Mouse (Mus musculus) CH12.LX (cell line): ENCODE measurements around the gene Gm49450. TPM values are rescaled to one million over a fixed set of nuclear protein-coding genes. Genes with fewer than 3 reads are reported as not detected.

Experiments used
- DNase-seq: peaks from one replicate; pipeline ENCODE4 v3.0.0-alpha.2; 2013; ENCODE audit errors: extremely low read depth
- H3K27ac ChIP-seq: 2 replicates; pipeline ENCODE4 v1.5.1; 2012; ENCODE audit warnings: low read depth, mild to moderate bottlenecking, control low read depth, moderate library complexity; ENCODE audit not compliant: insufficient read depth
- H3K27me3 ChIP-seq: replicated peaks from 2 replicates; pipeline ENCODE3; 2012; ENCODE audit warnings: inconsistent platforms
- H3K36me3 ChIP-seq, 2 experiments: replicated peaks in 1 of 2; 2 replicates each; pipeline versions ENCODE3 to v1.6.1; 2012; ENCODE audit warnings: inconsistent platforms in 1 of 2, low read length in 1 of 2, mild to moderate bottlenecking in 1 of 2, mixed read lengths in 1 of 2, moderate library complexity in 1 of 2; ENCODE audit not compliant: control insufficient read depth in 1 of 2, insufficient read depth in 1 of 2
- H3K4me1 ChIP-seq, 2 experiments: 2 replicates each; pipeline ENCODE4 v1.6.1; 2012; ENCODE audit warnings: inconsistent platforms in 1 of 2, moderate library complexity in 1 of 2; ENCODE audit not compliant: insufficient read depth in 2 of 2, control insufficient read depth in 1 of 2
- H3K4me2 ChIP-seq: 2 replicates; pipeline ENCODE4 v1.6.1; 2012; ENCODE audit warnings: low read depth, mild to moderate bottlenecking, control low read depth; ENCODE audit not compliant: poor library complexity, insufficient read depth, severe bottlenecking
- H3K4me3 ChIP-seq, 3 experiments: fragments of 150-350 bp in 1 of 3; sonication (generic) in 1 of 3; replicated peaks in 1 of 3; 2 replicates each; pipeline versions ENCODE3 to v1.5.1; 2011 to 2012; ENCODE audit warnings: low read depth in 2 of 3, low read length in 2 of 3, mild to moderate bottlenecking in 2 of 3, moderate library complexity in 2 of 3, control low read depth in 1 of 3, improper control_type of control experiment in 1 of 3, inconsistent platforms in 1 of 3, mixed read lengths in 1 of 3; ENCODE audit not compliant: poor library complexity in 1 of 3
- H3K79me2 ChIP-seq: replicated peaks from 2 replicates; pipeline ENCODE4 v1.6.1; 2012; ENCODE audit warnings: mild to moderate bottlenecking, moderate library complexity; ENCODE audit not compliant: control insufficient read depth, poor library complexity, insufficient read depth, severe bottlenecking; ENCODE audit errors: extremely low read depth
- H3K9ac ChIP-seq: 2 replicates; pipeline ENCODE4 v1.6.1; 2012; ENCODE audit warnings: low read depth, mild to moderate bottlenecking, control low read depth, moderate library complexity; ENCODE audit not compliant: insufficient read depth
- H3K9me3 ChIP-seq: replicated peaks from 2 replicates; pipeline ENCODE3; 2012; ENCODE audit warnings: low read length, inconsistent platforms, mixed read lengths
- BHLHE40 ChIP-seq: IDR thresholded peaks from 2 replicates; pipeline ENCODE4 v1.6.1; 2011; ENCODE audit warnings: mild to moderate bottlenecking, low read depth, low read length, improper control_type of control experiment
- CHD1 ChIP-seq: IDR thresholded peaks from 2 replicates; pipeline ENCODE4 v1.6.1; 2012; ENCODE audit warnings: low read depth, low read length, improper control_type of control experiment, inconsistent platforms
- CHD2 ChIP-seq: IDR thresholded peaks from 2 replicates; pipeline ENCODE4 v1.6.1; 2011; ENCODE audit warnings: low read length, improper control_type of control experiment
- CTCF ChIP-seq, 2 experiments: IDR thresholded peaks in 1 of 2; conservative IDR thresholded peaks in 1 of 2; 2 replicates each; pipeline ENCODE4 v1.5.1; 2011 to 2012; ENCODE audit warnings: low read depth in 2 of 2, low read length in 2 of 2, improper control_type of control experiment in 1 of 2, inconsistent platforms in 1 of 2, mild to moderate bottlenecking in 1 of 2, moderate library complexity in 1 of 2
- EP300 ChIP-seq: IDR thresholded peaks from 2 replicates; pipeline ENCODE4 v1.6.1; 2011; ENCODE audit warnings: low read length, improper control_type of control experiment
- GABPA ChIP-seq: IDR thresholded peaks from 2 replicates; pipeline ENCODE4 v1.6.1; 2012; ENCODE audit warnings: low read depth, low read length, improper control_type of control experiment, inconsistent platforms; ENCODE audit not compliant: insufficient replicate concordance
- JUN ChIP-seq: IDR thresholded peaks from 2 replicates; pipeline ENCODE4 v1.6.1; 2011; ENCODE audit warnings: low read depth, mild to moderate bottlenecking, low read length, improper control_type of control experiment, moderate library complexity; ENCODE audit not compliant: insufficient read depth
- JUND ChIP-seq: conservative IDR thresholded peaks from 2 replicates; pipeline ENCODE4 v1.6.1; 2011; ENCODE audit warnings: low read depth, low read length, improper control_type of control experiment
- KAT2A ChIP-seq: IDR thresholded peaks from 2 replicates; pipeline ENCODE4 v1.6.1; 2012; ENCODE audit warnings: low read length, improper control_type of control experiment, inconsistent platforms; ENCODE audit not compliant: insufficient replicate concordance
- MAFK ChIP-seq: IDR thresholded peaks from 2 replicates; pipeline ENCODE4 v1.6.1; 2011; ENCODE audit warnings: low read length, improper control_type of control experiment; ENCODE audit not compliant: insufficient replicate concordance
- MAX ChIP-seq: IDR thresholded peaks from 2 replicates; pipeline ENCODE4 v1.6.1; 2011; ENCODE audit warnings: low read length, improper control_type of control experiment
- MAZ ChIP-seq: IDR thresholded peaks from 2 replicates; pipeline ENCODE4 v1.6.1; 2012; ENCODE audit warnings: low read depth, mild to moderate bottlenecking, inconsistent platforms, low read length, improper control_type of control experiment, moderate library complexity
- MEF2A ChIP-seq: IDR thresholded peaks from 2 replicates; pipeline ENCODE4 v1.6.1; 2014; ENCODE audit warnings: low read depth, mild to moderate bottlenecking, inconsistent platforms, low read length, improper control_type of control experiment, borderline replicate concordance
- MXI1 ChIP-seq: IDR thresholded peaks from 2 replicates; pipeline ENCODE4 v1.6.1; 2011; ENCODE audit warnings: mild to moderate bottlenecking, low read depth, low read length, improper control_type of control experiment
- NELFE ChIP-seq: IDR thresholded peaks from 2 replicates; pipeline ENCODE4 v1.6.1; 2011; ENCODE audit warnings: low read depth, low read length, improper control_type of control experiment
- POLR2AphosphoS2 ChIP-seq: IDR thresholded peaks from 2 replicates; pipeline ENCODE4 v1.6.1; 2011; ENCODE audit warnings: low read depth, low read length, improper control_type of control experiment
- RAD21 ChIP-seq: IDR thresholded peaks from 2 replicates; pipeline ENCODE4 v1.6.1; 2011; ENCODE audit warnings: low read depth, mild to moderate bottlenecking, low read length, improper control_type of control experiment, moderate library complexity
- RCOR1 ChIP-seq: conservative IDR thresholded peaks from 2 replicates; pipeline ENCODE4 v1.6.1; 2012; ENCODE audit warnings: low read depth, mild to moderate bottlenecking, inconsistent platforms, low read length, improper control_type of control experiment
- SMC3 ChIP-seq: IDR thresholded peaks from 2 replicates; pipeline ENCODE4 v1.6.1; 2011; ENCODE audit warnings: low read depth, low read length, improper control_type of control experiment
- TCF12 ChIP-seq: IDR thresholded peaks from 2 replicates; pipeline ENCODE4 v1.6.1; 2014; ENCODE audit warnings: low read depth, mild to moderate bottlenecking, inconsistent platforms, low read length, improper control_type of control experiment
- USF1 ChIP-seq: IDR thresholded peaks from 2 replicates; pipeline ENCODE4 v1.6.1; 2014; ENCODE audit warnings: low read depth, mild to moderate bottlenecking, inconsistent platforms, low read length, improper control_type of control experiment
- ZC3H11A ChIP-seq: IDR thresholded peaks from 2 replicates; pipeline ENCODE4 v1.6.1; 2012; ENCODE audit warnings: low read depth, mild to moderate bottlenecking, inconsistent platforms, low read length, improper control_type of control experiment
- ZKSCAN1 ChIP-seq: IDR thresholded peaks from 2 replicates; pipeline ENCODE4 v1.6.1; 2012; ENCODE audit warnings: low read depth, inconsistent platforms, low read length, improper control_type of control experiment, borderline replicate concordance
- ZMIZ1 ChIP-seq: IDR thresholded peaks from 2 replicates; pipeline ENCODE4 v1.6.1; 2012; ENCODE audit warnings: low read depth, mild to moderate bottlenecking, inconsistent platforms, low read length, improper control_type of control experiment
- dilution Hi-C: fragments of 300-500 bp; cut with MboI; formaldehyde crosslinking; loops from 2 replicates; pipeline ENCODE4 v1.14.3; 2020; ENCODE audit warnings: low sequenced_read_pairs; ENCODE audit not compliant: extremely low pct_unique_long_range_greater_than_20kb, extremely low pct_ligation_motif_present
- in situ Hi-C: fragments of 300-500 bp; cut with MboI; formaldehyde crosslinking; loops from 3 replicates; pipeline ENCODE4 v1.14.3; 2019; ENCODE audit warnings: low sequenced_read_pairs, low pct_ligation_motif_present, low pct_unique_long_range_greater_than_20kb, mixed read lengths
- polyA plus RNA-seq: library from polyadenylated mRNA; unstranded; fragments of >175 nt; gene quantifications from 2 replicates; pipeline ENCODE4 v1.2.1, GENCODE M21; 2012; ENCODE audit warnings: low read depth; ENCODE audit not compliant: insufficient read length
- total RNA-seq, 2 experiments: library from RNA; depleted of rRNA; stranded (reverse); fragments of 300-350 nt in 1 of 2; fragments of >200 nt in 1 of 2; gene quantifications; 2 replicates each; pipeline ENCODE4 v1.2.3; 2012 to 2014

Gm49450 gene
- total and polyA plus RNA-seq, 3 experiments: 0.38 to 125 (median 4.7) TPM

GRCm38 (mm10) chr15:98948382-98948781, 5.0 kb downstream of the Gm49450 start:
- Histone ChIP-seq H3K9me3 (no peaks in the 10 kb centered on the region), H3K4me1 (peaks cover 3 to 8% of the 10 kb centered on the region in 2 experiments; a peak in 3 of 4 replicates), H3K4me2 (no peak overlapping the region), H3K79me2 (peaks cover 6% of the 10 kb centered on the region; the same call in 1 of the 2 replicates), H3K36me3 (peaks cover 8 to 27% of the 10 kb centered on the region in 2 experiments), H3K27me3 (no peaks in the 10 kb centered on the region), H3K27ac (no peak overlapping the region), H3K4me3 (no peak overlapping the region), H3K9ac (no peak overlapping the region)
- in situ Hi-C loops (loop anchor here (25.0 kb wide), 2 partner anchors 1286 to 1361 kb away; no protein-coding TSS in a partner anchor), dilution Hi-C loops (no loop called here)
- DNase-seq: no peak
- TF ChIP-seq MAFK (no peak), MXI1 (no peak), GABPA (no peak), TCF12 (no peak), USF1 (no peak), NELFE (no peak), KAT2A (no peak), SMC3 (no peak), CHD1 (no peak)

GRCm38 (mm10) chr15:98947884-98948283, 5.5 kb downstream of the Gm49450 start:
- Histone ChIP-seq H3K9ac (no peak overlapping the region), H3K9me3 (no peaks in the 10 kb centered on the region), H3K79me2 (peaks cover 6% of the 10 kb centered on the region; the same call in 1 of the 2 replicates), H3K36me3 (peaks cover 8 to 27% of the 10 kb centered on the region in 2 experiments), H3K4me3 (no peak overlapping the region), H3K4me1 (peaks cover 3 to 8% of the 10 kb centered on the region in 2 experiments; a peak in 3 of 4 replicates), H3K27me3 (no peaks in the 10 kb centered on the region), H3K4me2 (no peak overlapping the region), H3K27ac (no peak overlapping the region)
- in situ Hi-C loops (loop anchor here (25.0 kb wide), 2 partner anchors 1286 to 1361 kb away; no protein-coding TSS in a partner anchor), dilution Hi-C loops (no loop called here)
- TF ChIP-seq CTCF (conservative IDR thresholded peaks at IDR 0.05 in 1 of 2, IDR thresholded peaks at IDR 0.05 in 1 of 2; ENCODE audit: low read depth in 2 of 2, low read length in 2 of 2) (no peak), BHLHE40 (no peak), CHD2 (no peak), ZKSCAN1 (no peak), MAFK (no peak), RAD21 (no peak), JUN (no peak), EP300 (no peak), MAX (no peak), POLR2AphosphoS2 (no peak), GABPA (no peak), ZMIZ1 (no peak), MEF2A (no peak), RCOR1 (no peak), ZC3H11A (no peak), JUND (no peak), MAZ (no peak)
- no peak for DNase-seq
